Mouse (Mus musculus): ENCODE measurements around the gene A930033H14Rik.

GRCm38 (mm10) chr10:69172412-69172811 is 40.5 kb downstream of the A930033H14Rik start:
- no peak for TF ChIP-seq POLR2A (IDR thresholded peaks at IDR 0.05; ENCODE audit: insufficient read length, low read depth)
- no peak for TF ChIP-seq POLR2AphosphoS2 (IDR thresholded peaks at IDR 0.05; ENCODE audit: insufficient read length, low read depth)
- no peak for TF ChIP-seq MYOD1 (IDR thresholded peaks at IDR 0.05; ENCODE audit: control insufficient read depth in 1 of 3, insufficient read length in 2 of 3, low read depth in 2 of 3)
- no peak for TF ChIP-seq USF1 (IDR thresholded peaks at IDR 0.05; ENCODE audit: low read depth)
- TF ChIP-seq TCF12 (IDR thresholded peaks at IDR 0.05; ENCODE audit: insufficient read depth, poor library complexity, severe bottlenecking) = no peak
- no peak for TF ChIP-seq E2F4 (IDR thresholded peaks at IDR 0.05; ENCODE audit: insufficient read depth)
- no peak for TF ChIP-seq MAX (IDR thresholded peaks at IDR 0.05; ENCODE audit: low read depth)
- TF ChIP-seq CEBPB (IDR thresholded peaks at IDR 0.05; ENCODE audit: insufficient read depth, poor library complexity, severe bottlenecking) = no peak
- no peak for TF ChIP-seq SRF (IDR thresholded peaks at IDR 0.05; ENCODE audit: control insufficient read depth, insufficient read length, low read depth)
- TF ChIP-seq TCF3 (IDR thresholded peaks at IDR 0.05; ENCODE audit: insufficient read length, low read depth) = no peak
- no peak for TF ChIP-seq MYOG (IDR thresholded peaks at IDR 0.05; ENCODE audit: control insufficient read depth in 1 of 3, insufficient read depth in 1 of 3, insufficient read length in 2 of 3, low read depth in 2 of 3)
- no peak for TF ChIP-seq REST (IDR thresholded peaks at IDR 0.05; ENCODE audit: insufficient read depth, insufficient read length)

All from myocyte (in vitro differentiated cells).